Mouse (Mus musculus): ENCODE data around the gene Kif16b. TPM values are rescaled to one million over a fixed set of nuclear protein-coding genes. Genes with fewer than 3 reads are reported as not detected.

Kif16b gene
- total and polyA plus RNA-seq, 2 experiments from 2014 or later: 2.7 to 9.9 TPM

- H3K4me3 ChIP-seq (ENCODE audit: low read depth, low read length): no peak overlapping the region
- ATAC-seq (peak; percentile 30; the same call in 1 of the 2 replicates), DNase-seq (no peak)
- no peaks in the 10 kb centered on the region for H3K9me3 ChIP-seq (ENCODE audit: low read length)
- no peaks in the 10 kb centered on the region for H3K4me1 ChIP-seq (ENCODE audit: insufficient read depth)
- H3K36me3 ChIP-seq (ENCODE audit: insufficient read depth): no peaks in the 10 kb centered on the region
- H3K27ac ChIP-seq (ENCODE audit: low read depth, low read length): no peak overlapping the region
- no peaks in the 10 kb centered on the region for H3K27me3 ChIP-seq (ENCODE audit: insufficient read depth, low read length)
- no peak overlapping the region for H3K9ac ChIP-seq
- WGBS: 57% methylated on average over 7 of the region's 7 CpGs
- H3K4me2 ChIP-seq (ENCODE audit: low read depth): no peak overlapping the region
- TF ChIP-seq CTCF (IDR thresholded peaks at IDR 0.05; ENCODE audit: low read depth): no peak
These were observed 249.7 kb downstream of the Kif16b start for GRCm38 (mm10) chr2:142651591-142651990.

GRCm38 (mm10) chr2:142648023-142648453 is 253.3 kb downstream of the Kif16b start:
- Histone ChIP-seq H3K27ac (ENCODE audit: low read depth, low read length) (peak overlapping the region; percentile 51; the same call in 1 of the 2 replicates), H3K36me3 (ENCODE audit: insufficient read depth) (no peaks in the 10 kb centered on the region), H3K4me2 (ENCODE audit: low read depth) (no peak overlapping the region), H3K4me3 (ENCODE audit: low read depth, low read length) (no peak overlapping the region), H3K9ac (no peak overlapping the region), H3K4me1 (ENCODE audit: insufficient read depth) (no peaks in the 10 kb centered on the region), H3K9me3 (ENCODE audit: low read length) (no peaks in the 10 kb centered on the region), H3K27me3 (ENCODE audit: insufficient read depth, low read length) (no peaks in the 10 kb centered on the region)
- 29% methylated on average over 8 of the region's 8 CpGs for WGBS
- peak; percentile 94 for ATAC-seq
- TF ChIP-seq CTCF (IDR thresholded peaks at IDR 0.05; ENCODE audit: low read depth): no peak
- DNase-seq: peak; percentile 68

GRCm38 (mm10) chr2:142646863-142647262 is 254.5 kb downstream of the Kif16b start:
- H3K4me1 ChIP-seq (ENCODE audit: insufficient read depth): no peaks in the 10 kb centered on the region
- 78% methylated on average over 4 of the region's 4 CpGs for WGBS
- no peak for TF ChIP-seq CTCF (IDR thresholded peaks at IDR 0.05; ENCODE audit: low read depth)
- DNase-seq: no peak
- no peaks in the 10 kb centered on the region for H3K9me3 ChIP-seq (ENCODE audit: low read length)
- H3K4me2 ChIP-seq (ENCODE audit: low read depth): no peak overlapping the region
- H3K27me3 ChIP-seq (ENCODE audit: insufficient read depth, low read length): no peaks in the 10 kb centered on the region
- no peak for ATAC-seq
- H3K4me3 ChIP-seq (ENCODE audit: low read depth, low read length): no peak overlapping the region
- no peak overlapping the region for H3K9ac ChIP-seq
- no peaks in the 10 kb centered on the region for H3K36me3 ChIP-seq (ENCODE audit: insufficient read depth)
- no peak overlapping the region for H3K27ac ChIP-seq (ENCODE audit: low read depth, low read length)

- Histone ChIP-seq H3K36me3 (ENCODE audit: insufficient read depth) (no peaks in the 10 kb centered on the region), H3K4me1 (ENCODE audit: insufficient read depth) (no peaks in the 10 kb centered on the region), H3K9me3 (ENCODE audit: low read length) (no peaks in the 10 kb centered on the region), H3K4me3 (ENCODE audit: low read depth, low read length) (no peak overlapping the region), H3K4me2 (ENCODE audit: low read depth) (no peak overlapping the region), H3K27me3 (ENCODE audit: insufficient read depth, low read length) (no peaks in the 10 kb centered on the region), H3K9ac (no peak overlapping the region), H3K27ac (ENCODE audit: low read depth, low read length) (no peak overlapping the region)
- 89% methylated on average over 2 of the region's 2 CpGs for WGBS
- TF ChIP-seq CTCF (IDR thresholded peaks at IDR 0.05; ENCODE audit: low read depth): no peak
- DNase-seq (no peak), ATAC-seq (no peak)
These were observed 259.6 kb downstream of the Kif16b start for GRCm38 (mm10) chr2:142641766-142642165.

- Histone ChIP-seq H3K27ac (ENCODE audit: low read depth, low read length) (0 out of 2 replicates have a peak overlapping the region, but pooled peaks have one; percentile 0), H3K9ac (no peak overlapping the region), H3K4me1 (ENCODE audit: insufficient read depth) (no peaks in the 10 kb centered on the region), H3K4me2 (ENCODE audit: low read depth) (no peak overlapping the region), H3K4me3 (ENCODE audit: low read depth, low read length) (no peak overlapping the region), H3K36me3 (ENCODE audit: insufficient read depth) (no peaks in the 10 kb centered on the region), H3K27me3 (ENCODE audit: insufficient read depth, low read length) (no peaks in the 10 kb centered on the region), H3K9me3 (ENCODE audit: low read length) (no peaks in the 10 kb centered on the region)
- 61% methylated on average over 7 of the region's 7 CpGs for WGBS
- no peak for TF ChIP-seq CTCF (IDR thresholded peaks at IDR 0.05; ENCODE audit: low read depth)
- no peak for DNase-seq
- no peak for ATAC-seq
These were observed 265.6 kb downstream of the Kif16b start for GRCm38 (mm10) chr2:142635606-142636304.

- Histone ChIP-seq H3K4me3 (ENCODE audit: low read depth, low read length) (no peak overlapping the region), H3K36me3 (ENCODE audit: insufficient read depth) (no peaks in the 10 kb centered on the region), H3K27me3 (ENCODE audit: insufficient read depth, low read length) (no peaks in the 10 kb centered on the region), H3K4me2 (ENCODE audit: low read depth) (no peak overlapping the region), H3K9me3 (ENCODE audit: low read length) (no peaks in the 10 kb centered on the region), H3K9ac (no peak overlapping the region), H3K27ac (ENCODE audit: low read depth, low read length) (no peak overlapping the region), H3K4me1 (ENCODE audit: insufficient read depth) (no peaks in the 10 kb centered on the region)
- ATAC-seq (no peak), DNase-seq (no peak)
- no peak for TF ChIP-seq CTCF (IDR thresholded peaks at IDR 0.05; ENCODE audit: low read depth)
- WGBS: 62% methylated on average over 6 of the region's 6 CpGs
These were observed 267.3 kb downstream of the Kif16b start for GRCm38 (mm10) chr2:142633996-142634559.

GRCm38 (mm10) chr2:142629523-142630312 is 271.6 kb downstream of the Kif16b start:
- no peak overlapping the region for H3K9ac ChIP-seq
- no peak for ATAC-seq
- DNase-seq: no peak

More at GRCm38 (mm10) chr2:142629523-142630312, 271.6 kb downstream of the Kif16b start:
- 65% methylated on average over 2 of the region's 2 CpGs for WGBS
- no peak overlapping the region for H3K4me2 ChIP-seq (ENCODE audit: low read depth)
- TF ChIP-seq CTCF (IDR thresholded peaks at IDR 0.05; ENCODE audit: low read depth): no peak
- no peaks in the 10 kb centered on the region for H3K4me1 ChIP-seq (ENCODE audit: insufficient read depth)
- no peak overlapping the region for H3K27ac ChIP-seq (ENCODE audit: low read depth, low read length)
- no peak overlapping the region for H3K4me3 ChIP-seq (ENCODE audit: low read depth, low read length)
- H3K36me3 ChIP-seq (ENCODE audit: insufficient read depth): no peaks in the 10 kb centered on the region
- no peaks in the 10 kb centered on the region for H3K9me3 ChIP-seq (ENCODE audit: low read length)
- H3K27me3 ChIP-seq (ENCODE audit: insufficient read depth, low read length): no peaks in the 10 kb centered on the region
